Mouse (Mus musculus) A20 (cell line): Measurements from ENCODE around the gene Dmpk.
A peak's percentile ranks its signal among the peaks of the same experiment; 100 is the strongest.

Experiments
- DNase-seq: peaks from one replicate; pipeline ENCODE4 v3.0.0-alpha.2; 2011; ENCODE audit warnings: low read depth, low spot score

The Dmpk gene

DNA sequence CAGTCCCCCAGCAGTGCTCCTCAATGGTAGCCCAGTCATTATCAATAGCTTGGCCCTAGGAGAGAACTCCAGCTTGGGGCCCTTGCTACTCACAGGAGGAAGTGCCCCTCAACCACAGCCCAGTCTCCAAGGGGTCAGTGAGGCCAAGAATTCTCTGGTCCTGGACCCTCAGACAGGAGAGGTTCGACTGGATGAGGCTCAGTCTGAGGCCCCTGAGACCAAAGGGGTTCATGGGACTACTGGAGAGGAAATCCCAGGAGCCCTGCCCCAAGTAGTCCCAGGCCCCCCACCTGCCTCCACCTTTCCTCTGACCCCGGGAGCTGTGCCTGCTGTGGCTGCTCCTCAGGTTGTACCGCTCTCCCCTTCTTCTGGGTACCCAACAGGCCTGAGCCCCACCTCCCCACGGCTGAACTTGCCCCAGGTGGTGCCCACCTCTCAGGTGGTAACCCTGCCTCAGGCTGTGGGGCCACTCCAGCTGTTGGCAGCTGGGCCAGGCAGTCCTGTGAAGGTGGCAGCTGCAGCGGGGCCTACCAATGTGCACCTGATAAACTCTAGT lies 12.8 kb downstream of the Dmpk start:
- DNase-seq: no peak

GRCm38 (mm10) chr7:19097217-19097616 lies 13.6 kb downstream of the Dmpk start:
- DNase-seq: no peak

DNA sequence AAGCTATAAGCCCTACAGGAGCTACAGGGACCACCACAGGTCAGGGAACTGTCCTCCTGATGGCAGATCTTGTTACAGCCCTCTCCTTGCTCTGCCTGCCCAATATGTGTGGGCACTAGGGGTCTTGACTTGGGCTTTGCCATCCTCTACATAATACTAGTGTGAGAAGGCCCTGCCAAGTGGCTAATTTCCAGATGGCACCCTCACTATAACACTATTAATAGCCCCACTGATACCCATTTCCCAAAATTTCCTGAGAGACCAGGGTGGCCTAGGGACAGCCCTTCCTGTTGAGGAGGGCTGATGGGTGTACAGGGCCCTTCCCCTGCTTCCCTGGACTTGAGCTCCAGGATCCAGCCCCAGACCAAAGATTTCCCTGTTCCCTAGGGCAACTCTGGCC lies 14.2 kb downstream of the Dmpk start:
- DNase-seq: no peak

GRCm38 (mm10) chr7:19098811-19099210 lies 15.2 kb downstream of the Dmpk start:
- no peak for DNase-seq

- no peak for DNase-seq
Measured at GRCm38 (mm10) chr7:19100290-19100689, 16.6 kb downstream of the Dmpk start.

GRCm38 (mm10) chr7:19103741-19104140 lies 20.1 kb downstream of the Dmpk start:
- DNase-seq: no peak

GRCm38 (mm10) chr7:19104486-19104885 lies 20.8 kb downstream of the Dmpk start:
- DNase-seq: no peak

- DNase-seq: no peak
Measured at GRCm38 (mm10) chr7:19107436-19107835, 23.8 kb downstream of the Dmpk start.

GRCm38 (mm10) chr7:19109565-19109964 lies 25.9 kb downstream of the Dmpk start:
- no peak for DNase-seq

GRCm38 (mm10) chr7:19118028-19118771 lies 34.6 kb downstream of the Dmpk start, which contains the start of gene Gm4969:
Gm4969 (minus strand) TSS chr7:19118368.
- no peak for DNase-seq

DNA sequence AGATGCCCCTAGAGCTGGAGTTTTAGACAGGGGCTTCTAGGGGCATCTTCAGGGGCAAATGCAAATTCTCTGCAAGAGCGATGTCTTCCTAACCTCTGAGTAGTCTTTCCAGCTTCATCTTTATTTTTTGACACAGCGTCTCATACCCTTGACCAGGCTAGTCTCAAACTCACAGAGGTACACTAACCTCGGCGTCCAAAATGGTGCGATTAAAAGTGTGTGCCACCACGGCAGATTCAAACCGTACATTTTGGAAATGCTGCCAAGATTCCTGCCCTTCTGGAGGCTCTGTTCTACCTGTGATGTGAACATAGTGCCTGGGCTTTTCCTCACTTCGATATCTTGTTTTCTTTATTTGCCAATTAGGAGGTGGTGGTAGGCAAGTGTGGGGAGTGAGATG lies 35.4 kb downstream of the Dmpk start:
- DNase-seq: no peak

DNA sequence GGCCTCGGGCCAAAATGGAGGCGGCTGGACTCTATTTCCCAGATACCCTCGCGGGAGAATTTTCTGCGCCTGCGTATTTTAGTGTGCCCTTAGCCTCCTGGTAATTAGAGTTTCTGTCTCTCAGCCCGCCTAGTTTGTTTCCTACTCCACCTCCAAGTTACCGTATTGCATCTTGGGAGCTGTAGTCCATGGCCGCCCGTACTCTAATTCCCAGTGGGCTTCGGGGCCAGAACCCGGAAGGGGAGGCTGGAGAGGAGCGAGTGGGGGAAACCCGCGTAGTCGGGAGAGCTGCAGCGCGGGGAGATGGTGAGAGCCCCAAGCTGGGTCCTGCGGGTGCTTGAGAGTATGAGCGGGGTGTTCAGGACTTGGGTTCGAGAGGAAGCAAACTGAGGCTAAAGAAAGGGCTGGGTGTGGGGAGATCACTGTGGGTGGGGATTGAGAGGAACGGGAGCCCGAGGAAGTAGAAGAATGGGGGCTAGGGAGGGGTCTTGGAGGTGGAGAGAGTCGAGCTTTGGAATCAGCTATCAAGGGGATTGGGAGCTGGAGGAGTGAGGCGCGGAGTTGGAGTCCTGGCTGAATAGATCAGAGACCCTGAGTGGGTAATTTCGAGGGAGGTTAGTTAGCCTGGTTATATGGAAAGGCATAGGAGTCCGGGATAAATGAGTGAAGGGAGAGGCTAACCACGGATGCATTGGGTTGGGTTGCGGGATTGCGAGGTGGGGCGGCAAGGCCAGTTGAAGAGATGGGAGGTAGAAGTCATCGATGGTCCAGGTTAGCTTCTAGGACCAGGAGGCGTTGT lies 36.2 kb downstream of the Dmpk start, which contains the start of gene Fbxo46:
Gene Fbxo46, plus strand, starts transcription at position 229 of the 799 bp plus-strand sequence.
- peak; percentile 96 for DNase-seq

GRCm38 (mm10) chr7:19121686-19122085 lies 38.0 kb downstream of the Dmpk start:
- no peak for DNase-seq

DNA sequence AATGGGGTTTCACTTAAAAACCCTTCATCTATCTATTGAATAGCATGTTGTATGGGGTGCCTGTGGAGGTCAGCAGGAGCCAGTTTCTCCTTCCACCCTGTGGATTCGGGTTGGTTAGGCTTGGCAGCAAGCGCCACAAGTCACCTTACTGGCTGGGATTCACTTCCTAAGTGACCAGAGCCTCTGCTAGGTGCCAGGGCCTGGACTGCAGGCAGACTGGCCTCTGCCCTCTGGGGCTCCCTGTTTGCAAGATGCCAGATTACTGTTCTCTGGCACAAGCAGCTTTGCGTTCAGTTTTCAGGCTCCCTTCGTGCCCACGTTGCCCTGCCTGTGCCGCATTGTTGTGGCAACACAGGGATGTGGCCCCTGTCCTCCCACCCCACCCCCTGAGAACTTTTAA lies 41.1 kb downstream of the Dmpk start:
- DNase-seq: no peak

GRCm38 (mm10) chr7:19127744-19128143 lies 44.1 kb downstream of the Dmpk start:
- DNase-seq: no peak

DNA sequence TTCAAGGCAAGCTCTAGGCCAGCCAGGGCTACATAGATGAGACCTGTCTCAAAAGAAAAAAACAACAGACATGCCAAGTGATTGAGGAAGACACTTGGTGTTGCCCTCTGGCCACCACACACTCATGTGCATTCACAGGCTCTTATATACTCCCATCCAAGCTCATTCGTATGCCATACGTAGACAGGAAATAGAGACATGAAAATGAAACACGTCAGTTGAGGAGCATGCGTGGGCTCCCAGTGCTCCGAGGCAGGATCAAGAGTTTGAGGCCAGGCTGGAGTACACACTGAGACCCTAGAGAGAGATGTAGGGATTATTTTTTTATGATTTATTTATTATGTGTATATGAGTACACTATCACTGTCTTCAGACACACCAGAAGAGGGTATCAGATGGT lies 45.7 kb downstream of the Dmpk start:
- no peak for DNase-seq

- peak; percentile 44 for DNase-seq
Measured at GRCm38 (mm10) chr7:19130657-19131056, 47.0 kb downstream of the Dmpk start.

DNA sequence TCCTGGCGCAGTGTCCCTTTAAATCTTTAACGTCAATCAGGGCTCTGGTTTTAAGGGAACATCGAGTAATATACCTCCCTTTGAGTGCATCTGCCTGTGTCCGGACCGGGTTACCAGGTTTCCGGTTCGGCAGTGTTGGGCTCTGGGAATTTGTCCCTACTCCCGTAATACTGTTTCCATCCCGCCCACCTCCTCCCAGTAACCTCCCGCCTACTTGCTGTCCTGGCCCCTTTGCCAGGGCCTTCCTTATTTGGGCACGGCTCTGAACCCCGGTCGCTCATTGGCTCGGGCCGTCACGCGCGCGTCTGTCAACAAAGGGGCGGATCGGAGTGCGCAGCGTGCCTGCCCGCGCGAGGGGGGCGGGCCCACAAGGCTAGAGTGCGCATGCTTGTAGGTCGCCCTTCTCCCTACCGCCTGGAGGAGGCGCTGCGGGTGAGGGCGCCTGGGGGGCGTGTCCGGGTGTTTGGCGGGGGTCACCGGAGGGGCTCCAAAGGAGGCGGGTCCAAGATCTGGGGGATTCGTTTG lies 47.7 kb downstream of the Dmpk start:
- DNase-seq: peak; percentile 95

GRCm38 (mm10) chr7:19136168-19136567 lies 52.5 kb downstream of the Dmpk start:
- no peak for DNase-seq

GRCm38 (mm10) chr7:19136673-19137334 lies 53.2 kb downstream of the Dmpk start:
- DNase-seq: no peak

GRCm38 (mm10) chr7:19137380-19137779 lies 53.7 kb downstream of the Dmpk start:
- DNase-seq: peak; percentile 70
